Mouse (Mus musculus) testis, adult 2 months (tissue): ENCODE measurements around the gene Pou2f2.

ENCODE experiments used
- CTCF ChIP-seq: fragments of 200-500 bp; IDR thresholded peaks from 2 replicates; pipeline ENCODE4 v1.5.1; 2012; ENCODE audit warnings: low read depth, mild to moderate bottlenecking, inconsistent platforms, low read length, moderate library complexity; ENCODE audit not compliant: control insufficient read depth, insufficient read depth, insufficient replicate concordance
- POLR2A ChIP-seq: fragments of 200-500 bp; IDR thresholded peaks from 2 replicates; pipeline ENCODE4 v1.6.1; 2012; ENCODE audit warnings: low read depth, mild to moderate bottlenecking, inconsistent platforms, low read length, moderate library complexity; ENCODE audit not compliant: control insufficient read depth

GRCm38 (mm10) chr7:25219756-25220456 lies 40.4 kb upstream of the Pou2f2 start:
- TF ChIP-seq POLR2A (peak; percentile 71; the same call in 1 of the 2 replicates), CTCF (no peak)
